In the genomic region with DNA sequence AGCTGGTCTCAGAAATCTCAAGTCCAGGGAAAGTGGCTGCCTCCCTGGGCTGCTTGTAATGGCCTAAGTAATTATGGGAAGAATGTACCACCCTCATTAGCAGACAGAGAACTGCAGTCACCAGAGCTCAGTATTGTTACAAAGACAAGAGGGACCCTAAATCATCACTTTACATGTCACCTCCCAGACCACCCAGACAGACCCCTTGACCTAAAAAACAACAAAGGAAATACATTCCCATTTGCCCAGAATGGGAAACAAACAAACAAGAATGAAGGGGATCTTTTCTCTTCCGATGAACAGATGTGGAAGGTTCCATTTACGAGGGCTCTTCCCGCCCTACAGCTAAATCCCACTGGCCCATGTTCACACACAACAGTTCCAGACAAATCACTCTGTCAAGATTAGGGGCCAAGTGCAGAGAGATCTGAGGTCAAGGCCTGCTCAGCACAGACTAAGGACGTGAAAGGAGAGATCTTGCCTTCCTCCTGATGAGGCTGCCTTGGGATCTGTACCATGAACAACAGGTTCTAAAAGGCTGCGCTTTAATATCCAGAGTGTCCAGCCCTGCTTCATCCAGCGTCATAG, we compare ENCODE assay signal across 21 mouse cellular contexts.
DNase-seq lines count a peak whose midpoint lies in the region; ATAC-seq and TF ChIP-seq lines count a peak whose summit lies in the region.
"Had no signal": no experiment of that assay in that cellular context is flagged by ENCODE, and none has a peak within 500 bp of the region (broad histone marks: within the 10 kb centered on the region; RNA-seq: fewer than 3 reads in every experiment).

No protein-coding gene starts in this region.

- H3K27ac ChIP-seq in forebrain, embryonic 12.5 days: 0 out of 2 replicates have a peak overlapping the region, but pooled peaks have one; percentile 19
- no peak overlapping the region for H3K27ac ChIP-seq in forebrain, postnatal 0 days (ENCODE audit: low read depth, low read length)
- 0 out of 2 replicates have a peak overlapping the region, but pooled peaks have one; percentile 15 for H3K27ac ChIP-seq in kidney, embryonic 16.5 days (ENCODE audit: low read length)
- H3K27ac ChIP-seq: hindbrain, embryonic 15.5 days had no signal

- no peak overlapping the region for H3K9ac ChIP-seq in forebrain, embryonic 12.5 days
- no peak overlapping the region for H3K9ac ChIP-seq in forebrain, postnatal 0 days
- no peak overlapping the region for H3K9ac ChIP-seq in kidney, embryonic 16.5 days (replicated peaks; ENCODE audit: low read length)
- H3K9ac ChIP-seq: heart, embryonic 15.5 days; hindbrain, embryonic 15.5 days; liver, postnatal 0 days had no signal

- peaks cover 40% of the 10 kb centered on the region for H3K27me3 ChIP-seq in forebrain, embryonic 12.5 days
- no peaks in the 10 kb centered on the region for H3K27me3 ChIP-seq in forebrain, postnatal 0 days (ENCODE audit: insufficient read depth, low read length)
- H3K27me3 ChIP-seq in kidney, embryonic 16.5 days (ENCODE audit: insufficient read depth, low read length): no peaks in the 10 kb centered on the region
- H3K27me3 ChIP-seq: heart, embryonic 15.5 days; hindbrain, embryonic 15.5 days had no signal

- peaks cover 45% of the 10 kb centered on the region for H3K4me1 ChIP-seq in forebrain, embryonic 12.5 days
- H3K4me1 ChIP-seq in forebrain, postnatal 0 days (ENCODE audit: insufficient read depth): no peaks in the 10 kb centered on the region
- H3K4me1 ChIP-seq in kidney, embryonic 16.5 days (ENCODE audit: insufficient read depth, low read length): peaks cover 35% of the 10 kb centered on the region

- H3K4me3 ChIP-seq in forebrain, embryonic 12.5 days (replicated peaks): no peak overlapping the region
- no peak overlapping the region for H3K4me3 ChIP-seq in forebrain, postnatal 0 days (ENCODE audit: low read depth, low read length)
- no peak overlapping the region for H3K4me3 ChIP-seq in kidney, embryonic 16.5 days (ENCODE audit: low read length)
- H3K4me3 ChIP-seq: heart, embryonic 15.5 days; hindbrain, embryonic 15.5 days had no signal

- 38% methylated on average over 6 of the region's 6 CpGs for WGBS in forebrain, embryonic 12.5 days
- 49% methylated on average over 6 of the region's 6 CpGs for WGBS in forebrain, postnatal 0 days
- WGBS in kidney, embryonic 16.5 days: 45% methylated on average over 6 of the region's 6 CpGs

- DNase-seq in forebrain, postnatal 0 days: no peak
- no peak for DNase-seq in kidney, adult 11 months
- peak; percentile 53 for DNase-seq in embryo, embryonic 11 days
- DNase-seq in mesoderm, embryonic 11.5 days (ENCODE audit: low read depth, low spot score): peak; percentile 68
- DNase-seq in natural killer cell, adult 2 months (ENCODE audit: low spot score in 2 of 2): no peak
- DNase-seq in spleen, postnatal 14 days (ENCODE audit: low spot score in 2 of 2): no peak
- DNase-seq: adrenal gland, adult 2 months; cerebellum, adult 9-11 months; kidney, adult 18-20 months; layer of hippocampus, postnatal 36 days; liver; liver, postnatal 0 days; lung, postnatal 36 days; right cerebral cortex, postnatal 25 days; thymus, adult 18-20 months had no signal

- no peaks in the 10 kb centered on the region for H3K9me3 ChIP-seq in forebrain, embryonic 12.5 days
- H3K9me3 ChIP-seq in forebrain, postnatal 0 days (ENCODE audit: low read length): no peaks in the 10 kb centered on the region
- H3K9me3 ChIP-seq in kidney, embryonic 16.5 days (ENCODE audit: low read length): no peaks in the 10 kb centered on the region
- H3K9me3 ChIP-seq: heart, embryonic 15.5 days; hindbrain, embryonic 15.5 days had no signal

- no peaks in the 10 kb centered on the region for H3K36me3 ChIP-seq in forebrain, embryonic 12.5 days (replicated peaks)
- H3K36me3 ChIP-seq in forebrain, postnatal 0 days (ENCODE audit: insufficient read depth): no peaks in the 10 kb centered on the region
- no peaks in the 10 kb centered on the region for H3K36me3 ChIP-seq in kidney, embryonic 16.5 days (ENCODE audit: insufficient read depth, low read length)
- H3K36me3 ChIP-seq: heart, embryonic 15.5 days; hindbrain, embryonic 15.5 days had no signal

- H3K4me2 ChIP-seq in forebrain, embryonic 12.5 days: no peak overlapping the region
- H3K4me2 ChIP-seq in forebrain, postnatal 0 days (ENCODE audit: low read depth): no peak overlapping the region
- no peak overlapping the region for H3K4me2 ChIP-seq in kidney, embryonic 16.5 days (replicated peaks; ENCODE audit: low read depth, low read length)
- H3K4me2 ChIP-seq: heart, embryonic 15.5 days; hindbrain, embryonic 15.5 days; midbrain, embryonic 11.5 days had no signal

- no peak for TF ChIP-seq CTCF in forebrain, postnatal 0 days (IDR thresholded peaks at IDR 0.05; ENCODE audit: low read depth)

- no peak for ATAC-seq in forebrain, embryonic 12.5 days (ENCODE audit: low FRiP score)
- no peak for ATAC-seq in forebrain, postnatal 0 days
- 0 out of 2 replicates have a peak, but pooled peaks have one; percentile 32 for ATAC-seq in kidney, embryonic 16.5 days (ENCODE audit: low FRiP score, low TSS enrichment)
- ATAC-seq: forebrain, embryonic 14.5 days; liver, postnatal 0 days had no signal

Comparison
In these comparisons a context has a peak if more than half of its experiments do, and no peak if none do; other contexts are left out.
1. DNase-seq: peak in embryo, embryonic 11 days (single experiment) and mesoderm, embryonic 11.5 days (single experiment); none in forebrain, postnatal 0 days (single experiment), kidney, adult 11 months (single experiment), natural killer cell, adult 2 months (0 of 2) and spleen, postnatal 14 days (0 of 2).